Mouse (Mus musculus): Measurements from ENCODE around the gene Ppp4r4.

DNA sequence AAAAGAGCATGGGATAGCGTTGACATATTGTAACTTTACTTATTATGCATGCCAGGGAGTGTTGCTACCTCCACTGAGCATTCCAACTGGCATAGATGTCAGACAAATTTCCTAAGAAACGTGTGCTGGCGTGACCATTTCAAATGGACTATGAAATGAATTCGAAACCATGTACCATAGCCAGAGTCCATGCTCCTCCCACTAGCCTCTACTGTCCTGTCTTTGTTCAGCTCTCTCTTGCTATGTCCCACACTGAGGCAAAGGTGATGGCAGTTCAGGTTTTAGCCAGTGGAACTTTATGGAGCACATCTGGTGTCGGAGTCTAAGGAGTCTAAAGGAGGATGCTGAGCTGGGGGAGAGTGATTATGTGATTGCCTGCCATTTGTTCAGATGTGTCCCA, 128.0 kb downstream of the Ppp4r4 start:
- TF ChIP-seq GATA1 (IDR thresholded peaks at IDR 0.05; ENCODE audit: low read length) (no peak), TAL1 (IDR thresholded peaks at IDR 0.05; ENCODE audit: low read length) (no peak)

All from erythroblast, embryonic 14.5 days (primary cell).